Mouse (Mus musculus) liver, embryonic 13.5 days (tissue): ENCODE measurements around the gene Rabl2. TPM values are rescaled to one million over a fixed set of nuclear protein-coding genes. Genes with fewer than 3 reads are reported as not detected.

Experiments
- ATAC-seq: fragments of 200-750 bp; cut with Nextera tagmentation; 2 replicates; pipeline ENCODE4 v1.8.0; 2017; ENCODE audit warnings: low read depth, mild to moderate bottlenecking, moderate number of reproducible peaks, moderate library complexity
- DNase-seq: peaks from one replicate; pipeline ENCODE4 v3.0.0; 2022
- H3K27ac ChIP-seq: fragments of 300-500 bp; sonication (generic); 2 replicates; pipeline ENCODE4 v1.5.1; 2015; ENCODE audit warnings: moderate library complexity, mild to moderate bottlenecking, inconsistent platforms
- H3K27me3 ChIP-seq: fragments of 300-500 bp; sonication (generic); 2 replicates; pipeline ENCODE4 v1.6.1; 2015; ENCODE audit warnings: mild to moderate bottlenecking, inconsistent platforms
- H3K36me3 ChIP-seq: fragments of 300-500 bp; sonication (generic); 2 replicates; pipeline ENCODE4 v1.6.1; 2015; ENCODE audit warnings: mild to moderate bottlenecking, inconsistent platforms
- H3K4me1 ChIP-seq: fragments of 300-500 bp; sonication (generic); replicated peaks from 2 replicates; pipeline ENCODE4 v1.6.1; 2015; ENCODE audit warnings: inconsistent platforms
- H3K4me2 ChIP-seq: fragments of 300-500 bp; sonication (generic); 2 replicates; pipeline ENCODE4 v1.6.1; 2015; ENCODE audit warnings: inconsistent platforms, mild to moderate bottlenecking, moderate library complexity
- H3K4me3 ChIP-seq: fragments of 300-500 bp; sonication (generic); replicated peaks from 2 replicates; pipeline ENCODE4 v1.5.1; 2015; ENCODE audit warnings: mild to moderate bottlenecking, inconsistent platforms
- H3K9ac ChIP-seq: fragments of 300-500 bp; sonication (generic); 2 replicates; pipeline ENCODE4 v1.6.1; 2015; ENCODE audit warnings: mild to moderate bottlenecking, inconsistent platforms
- H3K9me3 ChIP-seq: fragments of 300-500 bp; sonication (generic); replicated peaks from 2 replicates; pipeline ENCODE4 v1.6.1; 2016; ENCODE audit warnings: inconsistent platforms
- WGBS: fragments of 180-500 bp; shearing (Covaris S2); methylation state at CpG from one replicate; pipeline ENCODE4 v1.1.7; 2015; ENCODE audit not compliant: insufficient replicate concordance; 5-methylcytosine and 5-hydroxymethylcytosine counted together
- polyA plus RNA-seq: library from polyadenylated mRNA; unstranded; fragments of >200 nt; fragmentation: Nextera tagmentation; extraction: Ambion mirVana; gene quantifications from 2 replicates; pipeline ENCODE4 v1.2.1, GENCODE M21; 2015

Rabl2 gene
- 7.1 and 9.1 TPM in 2 replicates for polyA plus RNA-seq

GRCm38 (mm10) chr15:89591723-89592455 is at the start of gene Rabl2:
Rabl2 (minus strand) TSS chr15:89591923.
- Histone ChIP-seq H3K4me2 (peak within 1 kb of the TSS; percentile 72), H3K4me3 (peak within 1 kb of the TSS; percentile 72), H3K27me3 (no peaks in the 10 kb centered on the region), H3K27ac (no peak within 1 kb of the TSS), H3K4me1 (peaks cover 13% of the 10 kb centered on the region), H3K9ac (peak within 1 kb of the TSS; percentile 71), H3K9me3 (no peaks in the 10 kb centered on the region), H3K36me3 (no peaks in the 10 kb centered on the region)
- under 1% methylated on average over 35 of the region's 35 CpGs for WGBS
- DNase-seq (peak; percentile 77), ATAC-seq (peak; percentile 93)

DNA sequence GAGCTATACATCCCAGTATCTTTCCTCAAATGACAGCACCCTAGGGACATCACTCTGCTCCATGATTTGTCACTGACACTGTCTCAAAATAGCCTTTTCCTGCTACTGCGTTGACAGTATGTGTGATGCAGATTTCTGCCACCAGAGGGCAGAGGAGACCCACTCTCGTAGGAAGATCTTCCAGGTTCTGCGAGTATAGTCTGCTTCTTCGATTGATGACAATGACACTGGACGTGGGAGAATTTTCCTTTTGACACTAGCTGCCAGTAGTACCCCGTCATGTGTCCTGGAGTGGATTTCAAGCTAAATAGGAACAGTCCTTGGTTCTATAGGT is 31.9 kb upstream of the Rabl2 start:
- H3K4me3 ChIP-seq = no peak overlapping the region
- DNase-seq (peak; percentile 22), ATAC-seq (no peak)
- H3K4me2 ChIP-seq = no peak overlapping the region
- H3K36me3 ChIP-seq = no peaks in the 10 kb centered on the region
- no peaks in the 10 kb centered on the region for H3K9me3 ChIP-seq
- no peak overlapping the region for H3K27ac ChIP-seq
- no peaks in the 10 kb centered on the region for H3K27me3 ChIP-seq
- 9% methylated on average over 6 of the region's 6 CpGs for WGBS
- H3K4me1 ChIP-seq = no peaks in the 10 kb centered on the region
- H3K9ac ChIP-seq = no peak overlapping the region

GRCm38 (mm10) chr15:89622959-89623625 is 31.4 kb upstream of the Rabl2 start:
- Histone ChIP-seq H3K27ac (no peak overlapping the region), H3K4me2 (no peak overlapping the region), H3K36me3 (no peaks in the 10 kb centered on the region), H3K4me1 (no peaks in the 10 kb centered on the region), H3K4me3 (no peak overlapping the region), H3K27me3 (no peaks in the 10 kb centered on the region), H3K9me3 (no peaks in the 10 kb centered on the region), H3K9ac (no peak overlapping the region)
- WGBS = 42% methylated on average over 5 of the region's 5 CpGs
- ATAC-seq (no peak), DNase-seq (no peak)

DNA sequence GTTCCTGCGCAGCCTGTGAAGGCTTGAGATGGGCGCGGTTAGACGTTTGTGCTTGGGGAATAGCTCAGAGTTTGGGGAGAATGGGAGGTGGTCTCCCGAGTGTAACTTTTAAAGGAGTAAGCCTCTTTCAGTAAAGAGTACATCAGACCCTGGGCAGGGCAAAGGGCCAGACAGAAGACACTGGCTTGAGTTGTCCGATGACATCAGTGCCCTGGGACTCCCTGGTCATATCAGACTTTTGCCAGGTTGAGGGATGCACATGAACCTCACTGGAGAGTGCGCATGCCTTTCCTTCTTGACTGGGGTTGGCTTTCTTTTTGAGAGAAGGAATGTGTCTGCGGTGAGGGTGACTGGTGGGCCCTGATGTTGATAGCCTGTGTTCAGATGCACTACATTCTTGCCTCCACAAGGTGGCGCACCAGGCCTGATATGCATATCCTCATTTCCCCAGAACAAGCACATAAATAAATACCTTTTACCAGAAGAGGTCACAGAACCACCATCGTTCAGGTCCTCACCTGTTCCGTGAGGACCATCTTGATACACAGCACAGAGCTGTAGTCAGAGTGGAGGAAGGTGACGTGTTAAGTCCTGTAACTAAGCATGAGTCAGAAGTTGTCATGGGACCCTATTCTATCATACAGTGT is 30.7 kb upstream of the Rabl2 start:
- no peak overlapping the region for H3K27ac ChIP-seq
- H3K27me3 ChIP-seq = no peaks in the 10 kb centered on the region
- H3K36me3 ChIP-seq = no peaks in the 10 kb centered on the region
- DNase-seq = no peak
- no peaks in the 10 kb centered on the region for H3K4me1 ChIP-seq
- ATAC-seq = no peak
- H3K4me2 ChIP-seq = no peak overlapping the region
- WGBS = 70% methylated on average over 12 of the region's 12 CpGs
- H3K9me3 ChIP-seq = no peaks in the 10 kb centered on the region
- H3K9ac ChIP-seq = no peak overlapping the region
- H3K4me3 ChIP-seq = no peak overlapping the region

DNA sequence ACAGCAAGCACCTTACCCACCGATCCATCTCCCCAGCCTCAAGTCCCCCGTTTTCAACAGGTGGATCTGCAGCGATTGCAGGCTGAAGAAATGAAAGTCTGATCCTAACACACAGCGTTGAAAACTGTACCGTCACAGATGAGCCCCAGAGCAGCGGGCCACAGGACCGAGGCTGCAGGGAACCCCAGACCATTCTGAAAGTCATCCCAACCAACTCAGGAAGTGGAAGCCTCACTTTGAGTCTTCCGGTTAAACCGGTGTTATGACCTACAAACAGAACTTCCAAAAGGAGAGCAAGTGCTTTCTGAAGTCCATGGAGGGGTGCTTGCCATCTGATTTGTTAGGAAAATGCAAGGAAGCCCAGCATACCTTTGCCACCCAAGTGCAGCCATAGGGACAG is 16.2 kb upstream of the Rabl2 start:
- Histone ChIP-seq H3K9ac (no peak overlapping the region), H3K4me3 (no peak overlapping the region), H3K4me1 (no peaks in the 10 kb centered on the region), H3K4me2 (peak overlapping the region; percentile 10; the same call in 1 of the 2 replicates), H3K27ac (no peak overlapping the region), H3K9me3 (no peaks in the 10 kb centered on the region), H3K27me3 (no peaks in the 10 kb centered on the region), H3K36me3 (no peaks in the 10 kb centered on the region)
- no peak for DNase-seq
- ATAC-seq = no peak
- WGBS = 29% methylated on average over 9 of the region's 9 CpGs

- WGBS = 38% methylated on average over 8 of the region's 8 CpGs
- H3K4me2 ChIP-seq = peak overlapping the region; percentile 10; the same call in 1 of the 2 replicates
- no peak for ATAC-seq
Observed at GRCm38 (mm10) chr15:89607480-89607879, 15.8 kb upstream of the Rabl2 start.

GRCm38 (mm10) chr15:89605822-89606570 is 14.3 kb upstream of the Rabl2 start:
- Histone ChIP-seq H3K36me3 (no peaks in the 10 kb centered on the region), H3K9ac (no peak overlapping the region), H3K9me3 (no peaks in the 10 kb centered on the region), H3K27me3 (no peaks in the 10 kb centered on the region), H3K4me2 (no peak overlapping the region), H3K4me3 (no peak overlapping the region), H3K4me1 (no peaks in the 10 kb centered on the region), H3K27ac (no peak overlapping the region)
- DNase-seq (no peak), ATAC-seq (no peak)
- 64% methylated on average over 12 of the region's 12 CpGs for WGBS

More at GRCm38 (mm10) chr15:89607480-89607879, 15.8 kb upstream of the Rabl2 start:
- H3K27me3 ChIP-seq = no peaks in the 10 kb centered on the region
- no peaks in the 10 kb centered on the region for H3K9me3 ChIP-seq
- no peaks in the 10 kb centered on the region for H3K36me3 ChIP-seq
- no peak overlapping the region for H3K9ac ChIP-seq
- H3K4me3 ChIP-seq = no peak overlapping the region
- no peaks in the 10 kb centered on the region for H3K4me1 ChIP-seq
- no peak overlapping the region for H3K27ac ChIP-seq
- DNase-seq = no peak

DNA sequence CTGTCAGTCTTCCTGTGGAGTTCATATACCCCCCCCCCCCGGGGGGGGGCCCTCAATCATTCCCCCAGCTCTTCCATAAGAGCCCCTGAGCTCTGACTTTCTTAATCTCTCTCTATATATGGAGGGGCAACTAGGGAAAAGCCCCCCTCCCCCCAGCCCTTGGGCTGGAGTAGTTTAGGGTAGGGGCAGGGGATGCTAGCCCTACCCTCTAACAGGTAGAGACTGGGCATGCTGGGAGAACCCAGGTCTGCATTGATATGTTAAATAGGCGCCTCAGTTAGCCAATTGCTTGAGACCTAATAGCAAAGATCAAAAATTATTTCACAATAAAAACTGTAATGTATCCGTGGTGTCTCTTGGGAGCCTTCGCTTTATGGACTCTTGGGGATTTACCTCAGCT is 825 bp upstream of the Rabl2 start:
- Histone ChIP-seq H3K4me3 (peak overlapping the region; percentile 72), H3K4me2 (peak overlapping the region; percentile 72; the same call in 1 of the 2 replicates), H3K9me3 (no peaks in the 10 kb centered on the region), H3K9ac (no peak overlapping the region; the same call in 1 of the 2 replicates), H3K4me1 (peaks cover 13% of the 10 kb centered on the region), H3K27me3 (no peaks in the 10 kb centered on the region), H3K27ac (no peak overlapping the region), H3K36me3 (no peaks in the 10 kb centered on the region)
- 43% methylated on average over 4 of the region's 4 CpGs for WGBS
- ATAC-seq = no peak
- DNase-seq = no peak

DNA sequence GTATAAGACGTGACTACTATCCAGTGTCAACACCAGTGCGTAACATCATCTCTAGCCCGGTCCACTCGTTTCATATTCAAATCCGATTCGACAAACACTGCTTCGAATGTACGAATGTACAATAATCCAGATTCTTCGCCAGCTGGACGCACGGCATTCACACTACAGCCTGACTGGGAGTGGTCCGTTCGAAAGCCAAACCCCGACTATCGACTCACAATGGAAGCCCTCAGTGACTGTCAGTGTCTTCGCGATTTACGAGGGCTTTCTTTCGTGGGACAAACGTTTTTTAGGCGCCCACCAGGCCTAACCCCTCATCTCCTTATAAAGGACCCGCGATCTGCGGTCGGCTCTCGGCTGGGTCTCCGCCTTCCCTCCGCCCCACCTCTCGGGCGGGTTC is 406 bp downstream of the Rabl2 start:
- H3K27me3 ChIP-seq = no peaks in the 10 kb centered on the region
- peak overlapping the region; percentile 71 for H3K9ac ChIP-seq
- DNase-seq (no peak), ATAC-seq (peak; percentile 26; the same call in 1 of the 2 replicates)
- peak overlapping the region; percentile 72 for H3K4me2 ChIP-seq
- WGBS = 3% methylated on average over 30 of the region's 30 CpGs
- H3K4me3 ChIP-seq = peak overlapping the region; percentile 72
- H3K4me1 ChIP-seq = peaks cover 13% of the 10 kb centered on the region
- H3K36me3 ChIP-seq = no peaks in the 10 kb centered on the region
- no peak overlapping the region for H3K27ac ChIP-seq
- H3K9me3 ChIP-seq = no peaks in the 10 kb centered on the region

- no peaks in the 10 kb centered on the region for H3K36me3 ChIP-seq
- WGBS = 67% methylated on average over 5 of the region's 5 CpGs
- H3K4me1 ChIP-seq = peaks cover 13% of the 10 kb centered on the region
- H3K9me3 ChIP-seq = no peaks in the 10 kb centered on the region
- DNase-seq (no peak), ATAC-seq (no peak)
- H3K4me3 ChIP-seq = no peak overlapping the region
- H3K27ac ChIP-seq = no peak overlapping the region
- H3K9ac ChIP-seq = no peak overlapping the region
- no peak overlapping the region for H3K4me2 ChIP-seq
- no peaks in the 10 kb centered on the region for H3K27me3 ChIP-seq
Observed at GRCm38 (mm10) chr15:89589146-89589545, 2.6 kb downstream of the Rabl2 start.

DNA sequence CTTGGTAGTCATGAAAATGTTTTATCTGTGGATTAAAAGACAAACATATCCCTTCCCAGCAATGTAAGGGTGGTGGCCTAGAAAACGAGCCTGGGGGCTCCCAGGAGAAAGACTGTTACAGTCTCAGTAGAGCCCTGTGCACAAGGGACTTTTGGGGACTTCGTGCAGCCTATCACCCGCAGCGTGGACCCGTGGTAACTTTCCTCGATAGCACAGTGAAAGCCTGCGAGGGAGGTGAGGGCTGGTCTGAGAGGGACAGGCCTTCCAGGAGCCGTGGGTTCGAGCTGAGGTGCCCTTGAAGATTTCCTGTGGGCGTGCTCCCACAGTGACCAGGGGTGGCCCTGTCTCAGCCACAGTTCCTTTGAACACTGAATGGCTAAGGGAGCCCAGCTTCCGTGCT is 6.1 kb downstream of the Rabl2 start:
- ATAC-seq = no peak
- Histone ChIP-seq H3K9ac (no peak overlapping the region), H3K4me1 (0 out of 2 replicates have a peak, but pooled peaks cover 1% of the 10 kb centered on the region), H3K4me3 (no peak overlapping the region), H3K4me2 (no peak overlapping the region), H3K9me3 (no peaks in the 10 kb centered on the region), H3K36me3 (no peaks in the 10 kb centered on the region), H3K27me3 (no peaks in the 10 kb centered on the region), H3K27ac (no peak overlapping the region)
- 68% methylated on average over 11 of the region's 11 CpGs for WGBS
- no peak for DNase-seq
